Mouse (Mus musculus) heart, adult 2 months (tissue): Measurements from ENCODE around the gene Ddx47.

Experiments used
- CTCF ChIP-seq: fragments of 200-600 bp; IDR thresholded peaks from 2 replicates; pipeline ENCODE4 v1.8.1; 2022; ENCODE audit warnings: antibody characterized with exemption, mild to moderate bottlenecking, moderate library complexity
- EP300 ChIP-seq: fragments of 200-500 bp; IDR thresholded peaks from 2 replicates; pipeline ENCODE4 v1.6.1; 2011; ENCODE audit warnings: low read depth, low read length, control low read depth; ENCODE audit not compliant: insufficient read depth
- POLR2A ChIP-seq: fragments of 200-500 bp; IDR thresholded peaks from 2 replicates; pipeline ENCODE4 v1.6.1; 2011; ENCODE audit warnings: mild to moderate bottlenecking, low read depth, low read length, control low read depth; ENCODE audit not compliant: insufficient read depth

DNA sequence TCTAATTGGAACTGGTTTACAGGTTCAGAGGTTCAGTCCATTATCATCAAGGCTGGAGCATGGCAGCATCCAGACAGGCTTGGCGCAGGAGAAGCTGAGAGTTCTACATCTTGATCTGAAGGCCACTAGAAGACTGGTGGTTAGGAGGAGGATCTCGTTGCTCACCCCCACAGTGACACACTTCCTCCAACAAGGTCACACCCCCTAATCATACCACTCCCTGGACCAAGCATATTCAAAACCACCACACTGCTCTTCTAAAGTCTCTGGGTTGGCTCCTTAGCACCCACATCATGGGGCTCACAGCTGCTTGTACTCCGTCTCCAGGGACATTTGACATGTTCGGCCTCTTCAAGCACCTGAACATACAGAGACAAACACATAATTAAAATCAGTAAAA lies 9.4 kb upstream of the Ddx47 start:
- TF ChIP-seq EP300 = no peak
- TF ChIP-seq CTCF = no peak
- no peak for TF ChIP-seq POLR2A
